Comparison of ENCODE assay signal across 16 mouse cellular contexts in the genomic region with DNA sequence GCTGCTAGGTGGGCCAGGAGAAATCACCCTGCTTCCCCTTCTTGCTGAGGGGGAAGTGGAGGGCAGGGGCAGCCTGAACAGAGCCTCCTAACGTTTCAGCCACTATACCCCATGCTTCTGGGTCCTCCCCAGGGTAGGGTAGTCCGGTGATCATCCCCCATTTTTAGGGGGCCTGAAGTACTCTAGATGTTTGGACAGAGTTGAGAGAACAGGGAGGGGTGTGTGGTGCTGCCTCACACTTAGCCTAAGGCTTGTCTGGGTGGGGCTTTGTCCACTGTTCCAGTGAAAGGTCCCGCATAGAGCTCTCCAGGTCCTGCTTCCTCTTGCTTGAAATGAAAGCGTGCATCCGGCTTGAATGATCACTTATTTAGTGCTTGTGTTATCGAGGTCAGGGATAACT. TPM values are rescaled to one million over a fixed set of nuclear protein-coding genes. Genes with fewer than 3 reads are reported as not detected.
DNase-seq lines count a peak whose midpoint lies in the region; ATAC-seq and TF ChIP-seq lines count a peak whose summit lies in the region.
"Had no signal": no experiment of that assay in that cellular context is flagged by ENCODE, and none has a peak within 500 bp of the region (broad histone marks: within the 10 kb centered on the region; RNA-seq: fewer than 3 reads in every experiment).

No protein-coding gene starts in this region.

- no peak overlapping the region for H3K4me2 ChIP-seq in embryonic facial prominence, embryonic 13.5 days
- no peak overlapping the region for H3K4me2 ChIP-seq in liver, embryonic 12.5 days
- H3K4me2 ChIP-seq: embryonic facial prominence, embryonic 12.5 days; heart, embryonic 13.5 days; hindbrain, embryonic 15.5 days had no signal

- ATAC-seq in embryonic facial prominence, embryonic 13.5 days (ENCODE audit: insufficient number of reproducible peaks, insufficient read depth, low FRiP score, low TSS enrichment, low read depth), result no peak
- ATAC-seq in liver, embryonic 12.5 days, result no peak
- ATAC-seq in megakaryocyte progenitor cell, adult 5-6 weeks (replicated peaks; ENCODE audit: poor library complexity), result peak; percentile 24; the same call in 1 of the 2 replicates

- H3K27ac ChIP-seq in embryonic facial prominence, embryonic 13.5 days, result no peak overlapping the region
- no peak overlapping the region for H3K27ac ChIP-seq in embryonic facial prominence, embryonic 10.5 days (replicated peaks)
- H3K27ac ChIP-seq in liver, embryonic 12.5 days, result peak overlapping the region; percentile 46
- peak overlapping the region; percentile 100 for H3K27ac ChIP-seq in bone marrow macrophage, adult 2 months (ENCODE audit: insufficient read depth, low read depth, low read length)
- H3K27ac ChIP-seq: embryonic facial prominence, embryonic 12.5 days; heart, embryonic 13.5 days; hindbrain, embryonic 15.5 days had no signal

- H3K36me3 ChIP-seq in embryonic facial prominence, embryonic 13.5 days, result peaks cover 90% of the 10 kb centered on the region
- peaks cover 94% of the 10 kb centered on the region for H3K36me3 ChIP-seq in embryonic facial prominence, embryonic 10.5 days (replicated peaks)
- H3K36me3 ChIP-seq in liver, embryonic 12.5 days, result peaks cover 59% of the 10 kb centered on the region

- H3K4me1 ChIP-seq in embryonic facial prominence, embryonic 13.5 days, result no peaks in the 10 kb centered on the region
- H3K4me1 ChIP-seq in embryonic facial prominence, embryonic 10.5 days, result peaks cover 10% of the 10 kb centered on the region; the same call in 1 of the 2 replicates
- peaks cover 36% of the 10 kb centered on the region for H3K4me1 ChIP-seq in liver, embryonic 12.5 days
- H3K4me1 ChIP-seq in bone marrow macrophage, adult 2 months (ENCODE audit: control insufficient read depth, insufficient read depth, low read length), result peaks cover 64% of the 10 kb centered on the region
- H3K4me1 ChIP-seq: embryonic facial prominence, embryonic 12.5 days; hindbrain, embryonic 15.5 days had no signal

- 0 out of 2 replicates have a peak overlapping the region, but pooled peaks have one; percentile 21 for H3K9ac ChIP-seq in embryonic facial prominence, embryonic 13.5 days
- H3K9ac ChIP-seq in liver, embryonic 12.5 days, result no peak overlapping the region
- H3K9ac ChIP-seq: embryonic facial prominence, embryonic 12.5 days; heart, embryonic 13.5 days; hindbrain, embryonic 15.5 days had no signal

- DNase-seq in embryonic facial prominence, embryonic 10.5 days (ENCODE audit: low spot score), result no peak
- DNase-seq in liver, result no peak
- no peak for DNase-seq in adrenal gland, adult 2 months
- no peak for DNase-seq in layer of hippocampus, postnatal 14 days (ENCODE audit: low spot score in 2 of 2)
- DNase-seq: cerebellum, postnatal 14 days; right cerebral cortex, postnatal 4 days had no signal

- no peak for TF ChIP-seq CTCF in bone marrow macrophage, adult 2 months (IDR thresholded peaks at IDR 0.05; ENCODE audit: low read depth, low read length)

- H3K4me3 ChIP-seq in embryonic facial prominence, embryonic 13.5 days, result no peak overlapping the region
- H3K4me3 ChIP-seq in embryonic facial prominence, embryonic 10.5 days, result no peak overlapping the region
- H3K4me3 ChIP-seq in liver, embryonic 12.5 days, result no peak overlapping the region
- H3K4me3 ChIP-seq in bone marrow macrophage, adult 2 months (ENCODE audit: insufficient read depth, low read length), result peak overlapping the region; percentile 31; the same call in 1 of the 2 replicates
- H3K4me3 ChIP-seq: embryonic facial prominence, embryonic 12.5 days; heart, embryonic 13.5 days; hindbrain, embryonic 15.5 days had no signal

- no peaks in the 10 kb centered on the region for H3K9me3 ChIP-seq in embryonic facial prominence, embryonic 13.5 days
- H3K9me3 ChIP-seq in embryonic facial prominence, embryonic 10.5 days, result no peaks in the 10 kb centered on the region
- H3K9me3 ChIP-seq in liver, embryonic 12.5 days (replicated peaks), result no peaks in the 10 kb centered on the region
- H3K9me3 ChIP-seq: embryonic facial prominence, embryonic 12.5 days; G1E; heart, embryonic 13.5 days; hindbrain, embryonic 15.5 days had no signal

- WGBS in embryonic facial prominence, embryonic 13.5 days, result 86% methylated on average over 6 of the region's 6 CpGs
- WGBS in embryonic facial prominence, embryonic 10.5 days, result 86% methylated on average over 6 of the region's 6 CpGs
- 51% methylated on average over 6 of the region's 6 CpGs for WGBS in liver, embryonic 12.5 days (ENCODE audit: insufficient replicate concordance)

- no peaks in the 10 kb centered on the region for H3K27me3 ChIP-seq in embryonic facial prominence, embryonic 13.5 days
- H3K27me3 ChIP-seq in embryonic facial prominence, embryonic 10.5 days (replicated peaks; ENCODE audit: low read depth, poor library complexity, severe bottlenecking), result no peaks in the 10 kb centered on the region
- H3K27me3 ChIP-seq in liver, embryonic 12.5 days (replicated peaks), result no peaks in the 10 kb centered on the region
- H3K27me3 ChIP-seq: embryonic facial prominence, embryonic 12.5 days; heart, embryonic 13.5 days; hindbrain, embryonic 15.5 days had no signal

- TF ChIP-seq POLR2A in bone marrow macrophage, adult 2 months (IDR thresholded peaks at IDR 0.05; ENCODE audit: borderline replicate concordance, low read depth, low read length), result 0 out of 2 replicates have a peak, but pooled peaks have one; percentile 18

RNA-seq across cellular contexts. Expression of a gene that starts 10.1 kb away (rescaled TPM):
- 10.5 and 11.8 TPM in 2 replicates for polyA plus RNA-seq in embryonic facial prominence, embryonic 13.5 days (2015; fragmentation: Nextera tagmentation; extraction: Ambion mirVana)
- polyA plus RNA-seq in embryonic facial prominence, embryonic 10.5 days (2016; fragmentation: Nextera tagmentation; extraction: Ambion mirVana), result 14.0 and 16.0 TPM in 2 replicates
- 1.1 and 1.3 TPM in 2 replicates for polyA plus RNA-seq in liver, embryonic 12.5 days (2016; fragmentation: Nextera tagmentation; extraction: Ambion mirVana)
- 1.8 and 2.4 TPM in 2 replicates for polyA plus RNA-seq in bone marrow macrophage, adult 2 months (2012; ENCODE audit: insufficient read depth, insufficient read length, missing spikeins)
- 2.1 and 3.8 TPM in 2 replicates for total RNA-seq in megakaryocyte progenitor cell, adult 5-6 weeks (2015)
- total RNA-seq in megakaryocyte progenitor cell, adult 5-6 weeks (2017), result 0.17 TPM in 2 replicates
- 1 to 10 TPM; 2.9 to 4.6 TPM for total RNA-seq in adrenal gland, adult 2 months (2021)
- 1.8 and 2.5 TPM in 2 replicates for polyA plus RNA-seq in adrenal gland, adult 2 months (2012; rRNA removed)
- total RNA-seq in layer of hippocampus, postnatal 14 days (2021), result 10 to 100 TPM; 44.2 to 49.6 TPM
- polyA plus RNA-seq: G1E had no signal

RNA-seq across cellular contexts. Expression of a gene that starts 31.7 kb away (rescaled TPM):
- polyA plus RNA-seq in embryonic facial prominence, embryonic 13.5 days (2015; fragmentation: Nextera tagmentation; extraction: Ambion mirVana), result 122 and 131 TPM in 2 replicates
- polyA plus RNA-seq in embryonic facial prominence, embryonic 10.5 days (2016; fragmentation: Nextera tagmentation; extraction: Ambion mirVana), result 90.5 and 98.7 TPM in 2 replicates
- 36.9 and 37.6 TPM in 2 replicates for polyA plus RNA-seq in liver, embryonic 12.5 days (2016; fragmentation: Nextera tagmentation; extraction: Ambion mirVana)
- 194 and 201 TPM in 2 replicates for polyA plus RNA-seq in bone marrow macrophage, adult 2 months (2012; ENCODE audit: insufficient read depth, insufficient read length, missing spikeins)
- total RNA-seq in megakaryocyte progenitor cell, adult 5-6 weeks (2015), result 40.1 and 47.2 TPM in 2 replicates
- 139 and 201 TPM in 2 replicates for total RNA-seq in megakaryocyte progenitor cell, adult 5-6 weeks (2017)
- total RNA-seq in adrenal gland, adult 2 months (2021), result 100 to 1,000 TPM; 118 to 172 TPM
- 127 and 138 TPM in 2 replicates for polyA plus RNA-seq in adrenal gland, adult 2 months (2012; rRNA removed)
- 100 to 1,000 TPM; 114 to 123 TPM for total RNA-seq in layer of hippocampus, postnatal 14 days (2021)

RNA-seq across cellular contexts. Expression of a gene that starts 48.3 kb away (rescaled TPM):
- polyA plus RNA-seq in embryonic facial prominence, embryonic 13.5 days (2015; fragmentation: Nextera tagmentation; extraction: Ambion mirVana), result 596 and 632 TPM in 2 replicates
- polyA plus RNA-seq in embryonic facial prominence, embryonic 10.5 days (2016; fragmentation: Nextera tagmentation; extraction: Ambion mirVana), result 481 and 487 TPM in 2 replicates
- 462 and 473 TPM in 2 replicates for polyA plus RNA-seq in liver, embryonic 12.5 days (2016; fragmentation: Nextera tagmentation; extraction: Ambion mirVana)
- polyA plus RNA-seq in bone marrow macrophage, adult 2 months (2012; ENCODE audit: insufficient read depth, insufficient read length, missing spikeins), result 854 and 1,184 TPM in 2 replicates
- 1,765 and 1,897 TPM in 2 replicates for total RNA-seq in megakaryocyte progenitor cell, adult 5-6 weeks (2015)
- total RNA-seq in megakaryocyte progenitor cell, adult 5-6 weeks (2017), result 1,416 and 1,747 TPM in 2 replicates
- total RNA-seq in adrenal gland, adult 2 months (2021), result 100 to 1,000 TPM; 700 to 846 TPM
- polyA plus RNA-seq in adrenal gland, adult 2 months (2012; rRNA removed), result 13.7 and 14.2 TPM in 2 replicates
- 100 to 1,000 TPM; 372 to 419 TPM for total RNA-seq in layer of hippocampus, postnatal 14 days (2021)

RNA-seq across cellular contexts. Expression of a gene that starts 53.5 kb away (rescaled TPM):
- 0.66 and 0.84 TPM in 2 replicates for polyA plus RNA-seq in embryonic facial prominence, embryonic 13.5 days (2015; fragmentation: Nextera tagmentation; extraction: Ambion mirVana)
- 0.42 and 0.67 TPM in 2 replicates for polyA plus RNA-seq in embryonic facial prominence, embryonic 10.5 days (2016; fragmentation: Nextera tagmentation; extraction: Ambion mirVana)
- 0.36 and 0.51 TPM in 2 replicates for polyA plus RNA-seq in liver, embryonic 12.5 days (2016; fragmentation: Nextera tagmentation; extraction: Ambion mirVana)
- 0.67 and 1.5 TPM in 2 replicates for polyA plus RNA-seq in bone marrow macrophage, adult 2 months (2012; ENCODE audit: insufficient read depth, insufficient read length, missing spikeins)
- not detected in 2 replicates for total RNA-seq in megakaryocyte progenitor cell, adult 5-6 weeks (2015)
- total RNA-seq in megakaryocyte progenitor cell, adult 5-6 weeks (2017), result 0.12 and 1.6 TPM in 2 replicates
- 1 to 10 TPM in 1 of 2 experiments, under 1 TPM in 1; 0.78 to 1.0 TPM for total RNA-seq in adrenal gland, adult 2 months (2021)
- 0.21 TPM in 1 of 2 replicates, not detected in the other for polyA plus RNA-seq in adrenal gland, adult 2 months (2012; rRNA removed)
- total RNA-seq in layer of hippocampus, postnatal 14 days (2021), result under 1 TPM; 0.41 to 0.50 TPM
- polyA plus RNA-seq: G1E had no signal

RNA-seq across cellular contexts. Expression of a gene that starts 54.8 kb away (rescaled TPM):
- polyA plus RNA-seq in embryonic facial prominence, embryonic 13.5 days (2015; fragmentation: Nextera tagmentation; extraction: Ambion mirVana), result 0.62 and 0.84 TPM in 2 replicates
- polyA plus RNA-seq in embryonic facial prominence, embryonic 10.5 days (2016; fragmentation: Nextera tagmentation; extraction: Ambion mirVana), result 0.85 and 1.1 TPM in 2 replicates
- polyA plus RNA-seq in liver, embryonic 12.5 days (2016; fragmentation: Nextera tagmentation; extraction: Ambion mirVana), result not detected in 2 replicates
- not detected in 2 replicates for polyA plus RNA-seq in bone marrow macrophage, adult 2 months (2012; ENCODE audit: insufficient read depth, insufficient read length, missing spikeins)
- total RNA-seq in megakaryocyte progenitor cell, adult 5-6 weeks (2015), result 0.64 TPM in 1 of 2 replicates, not detected in the other
- 0.30 TPM in 1 of 2 replicates, not detected in the other for total RNA-seq in megakaryocyte progenitor cell, adult 5-6 weeks (2017)
- under 1 TPM in 1 of 2 experiments, not detected in 1; 0.49 TPM for total RNA-seq in adrenal gland, adult 2 months (2021)
- not detected in 2 replicates for polyA plus RNA-seq in adrenal gland, adult 2 months (2012; rRNA removed)
- 1 to 10 TPM in 1 of 2 experiments, under 1 TPM in 1; 0.58 to 2.0 TPM for total RNA-seq in layer of hippocampus, postnatal 14 days (2021)
- total RNA-seq: liver, adult 2 months had no signal
- polyA plus RNA-seq: embryonic facial prominence, embryonic 12.5 days; heart, embryonic 13.5 days; kidney, embryonic 14.5 days; liver, adult 2 months had no signal

Comparison
In these comparisons a context has a peak if more than half of its experiments do, and no peak if none do; other contexts are left out.
1. H3K27ac ChIP-seq: peak in liver, embryonic 12.5 days (single experiment) and bone marrow macrophage, adult 2 months (single experiment); none in embryonic facial prominence, embryonic 13.5 days (single experiment) and embryonic facial prominence, embryonic 10.5 days (single experiment).
2. RNA of a gene that starts 48.3 kb away (polyA plus RNA-seq): 854 to 1,184 TPM in bone marrow macrophage, adult 2 months, 596 to 632 TPM in embryonic facial prominence, embryonic 13.5 days, 481 to 487 TPM in embryonic facial prominence, embryonic 10.5 days and 462 to 473 TPM in liver, embryonic 12.5 days; 13.7 to 14.2 TPM in adrenal gland, adult 2 months; every median in the first group is over 10 times any median in the second.